Mouse (Mus musculus): ENCODE data around the gene 4933414I15Rik. TPM values are rescaled to one million over a fixed set of nuclear protein-coding genes. Genes with fewer than 3 reads are reported as not detected.

The 4933414I15Rik gene
- polyA plus RNA-seq (2012; fragmentation: generic; extraction: Trizol) = not detected

- no peak for TF ChIP-seq MAX (IDR thresholded peaks at IDR 0.05; ENCODE audit: low read depth)
- TF ChIP-seq REST (IDR thresholded peaks at IDR 0.05; ENCODE audit: insufficient read depth, insufficient read length) = no peak
- no peak within 1 kb of the TSS for H3K4me3 ChIP-seq
- H3ac ChIP-seq (ENCODE audit: control insufficient read depth, insufficient read length) = no peak within 1 kb of the TSS
- H3K27me3 ChIP-seq (ENCODE audit: control insufficient read depth, insufficient read depth, insufficient read length) = peaks cover 32% of the 10 kb centered on the region
- H3K4me2 ChIP-seq (ENCODE audit: low read depth) = no peak within 1 kb of the TSS
- H3K79me2 ChIP-seq (ENCODE audit: control insufficient read depth, insufficient read depth) = no peaks in the 10 kb centered on the region
- H3K36me3 ChIP-seq (ENCODE audit: control insufficient read depth, insufficient read depth) = no peaks in the 10 kb centered on the region
Observed at GRCm38 (mm10) chr11:50943506-50943905, at the start of gene 4933414I15Rik. TSS of gene 4933414I15Rik (minus strand) at chr11:50943765.

- no peaks in the 10 kb centered on the region for H3K79me2 ChIP-seq (ENCODE audit: control insufficient read depth, insufficient read depth)
- no peak for TF ChIP-seq POLR2A (IDR thresholded peaks at IDR 0.05; ENCODE audit: insufficient read length, low read depth)
- no peak for TF ChIP-seq REST (IDR thresholded peaks at IDR 0.05; ENCODE audit: insufficient read depth, insufficient read length)
- TF ChIP-seq MYOG (IDR thresholded peaks at IDR 0.05; ENCODE audit: control insufficient read depth in 1 of 3, insufficient read depth in 1 of 3, insufficient read length in 2 of 3, low read depth in 2 of 3) = no peak
- no peak for TF ChIP-seq TCF3 (IDR thresholded peaks at IDR 0.05; ENCODE audit: insufficient read length, low read depth)
- no peak for TF ChIP-seq MYOD1 (IDR thresholded peaks at IDR 0.05; ENCODE audit: control insufficient read depth in 1 of 3, insufficient read length in 2 of 3, low read depth in 2 of 3)
- TF ChIP-seq POLR2AphosphoS2 (IDR thresholded peaks at IDR 0.05; ENCODE audit: insufficient read length, low read depth) = no peak
- TF ChIP-seq TCF12 (IDR thresholded peaks at IDR 0.05; ENCODE audit: insufficient read depth, poor library complexity, severe bottlenecking) = no peak
- TF ChIP-seq CEBPB (IDR thresholded peaks at IDR 0.05; ENCODE audit: insufficient read depth, poor library complexity, severe bottlenecking) = no peak
- peaks cover 9% of the 10 kb centered on the region for H3K27me3 ChIP-seq (ENCODE audit: control insufficient read depth, insufficient read depth, insufficient read length)
- H3ac ChIP-seq (ENCODE audit: control insufficient read depth, insufficient read length) = no peak within 1 kb of the TSS
- H3K4me2 ChIP-seq (ENCODE audit: low read depth) = no peak within 1 kb of the TSS
- H3K4me3 ChIP-seq = no peak within 1 kb of the TSS
- H3K36me3 ChIP-seq (ENCODE audit: control insufficient read depth, insufficient read depth) = no peaks in the 10 kb centered on the region
Observed at GRCm38 (mm10) chr11:50981667-50982066, 38.1 kb upstream of the 4933414I15Rik start, which contains the start of gene Olfr1377. TSS of gene Olfr1377 (plus strand) at chr11:50981967.

- TF ChIP-seq POLR2AphosphoS2 (IDR thresholded peaks at IDR 0.05; ENCODE audit: insufficient read length, low read depth) (no peak), MYOG (IDR thresholded peaks at IDR 0.05; ENCODE audit: control insufficient read depth in 1 of 3, insufficient read depth in 1 of 3, insufficient read length in 2 of 3, low read depth in 2 of 3) (no peak), POLR2A (IDR thresholded peaks at IDR 0.05; ENCODE audit: insufficient read length, low read depth) (no peak)
Observed at GRCm38 (mm10) chr11:50977216-50977615, 33.7 kb upstream of the 4933414I15Rik start.

GRCm38 (mm10) chr11:50966230-50966629, 22.7 kb upstream of the 4933414I15Rik start, which contains the start of gene Olfr1378:
TSS of gene Olfr1378 (plus strand) at chr11:50966530.
- no peaks in the 10 kb centered on the region for H3K36me3 ChIP-seq (ENCODE audit: control insufficient read depth, insufficient read depth)
- no peak within 1 kb of the TSS for H3K4me2 ChIP-seq (ENCODE audit: low read depth)
- H3K27me3 ChIP-seq (ENCODE audit: control insufficient read depth, insufficient read depth, insufficient read length) = peaks cover 15% of the 10 kb centered on the region
- no peaks in the 10 kb centered on the region for H3K79me2 ChIP-seq (ENCODE audit: control insufficient read depth, insufficient read depth)
- H3K4me3 ChIP-seq = no peak within 1 kb of the TSS
- no peak for TF ChIP-seq CEBPB (IDR thresholded peaks at IDR 0.05; ENCODE audit: insufficient read depth, poor library complexity, severe bottlenecking)
- no peak for TF ChIP-seq MYOG (IDR thresholded peaks at IDR 0.05; ENCODE audit: control insufficient read depth in 1 of 3, insufficient read depth in 1 of 3, insufficient read length in 2 of 3, low read depth in 2 of 3)
- TF ChIP-seq TCF12 (IDR thresholded peaks at IDR 0.05; ENCODE audit: insufficient read depth, poor library complexity, severe bottlenecking) = no peak
- no peak for TF ChIP-seq MAX (IDR thresholded peaks at IDR 0.05; ENCODE audit: low read depth)
- no peak for TF ChIP-seq POLR2A (IDR thresholded peaks at IDR 0.05; ENCODE audit: insufficient read length, low read depth)
- no peak for TF ChIP-seq SRF (IDR thresholded peaks at IDR 0.05; ENCODE audit: control insufficient read depth, insufficient read length, low read depth)
- no peak for TF ChIP-seq USF1 (IDR thresholded peaks at IDR 0.05; ENCODE audit: low read depth)
- TF ChIP-seq POLR2AphosphoS2 (IDR thresholded peaks at IDR 0.05; ENCODE audit: insufficient read length, low read depth) = no peak
- TF ChIP-seq E2F4 (IDR thresholded peaks at IDR 0.05; ENCODE audit: insufficient read depth) = no peak
- TF ChIP-seq REST (IDR thresholded peaks at IDR 0.05; ENCODE audit: insufficient read depth, insufficient read length) = no peak
- no peak for TF ChIP-seq TCF3 (IDR thresholded peaks at IDR 0.05; ENCODE audit: insufficient read length, low read depth)
- TF ChIP-seq MYOD1 (IDR thresholded peaks at IDR 0.05; ENCODE audit: control insufficient read depth in 1 of 3, insufficient read length in 2 of 3, low read depth in 2 of 3) = no peak
- H3ac ChIP-seq (ENCODE audit: control insufficient read depth, insufficient read length) = no peak within 1 kb of the TSS

More at GRCm38 (mm10) chr11:50977216-50977615, 33.7 kb upstream of the 4933414I15Rik start:
- Histone ChIP-seq H3K4me2 (ENCODE audit: low read depth) (no peak overlapping the region), H3K36me3 (ENCODE audit: control insufficient read depth, insufficient read depth) (no peaks in the 10 kb centered on the region), H3K4me3 (no peak overlapping the region), H3K27me3 (ENCODE audit: control insufficient read depth, insufficient read depth, insufficient read length) (peaks cover 9% of the 10 kb centered on the region), H3K79me2 (ENCODE audit: control insufficient read depth, insufficient read depth) (no peaks in the 10 kb centered on the region), H3ac (ENCODE audit: control insufficient read depth, insufficient read length) (no peak overlapping the region)

- no peaks in the 10 kb centered on the region for H3K79me2 ChIP-seq (ENCODE audit: control insufficient read depth, insufficient read depth)
- TF ChIP-seq TCF3 (IDR thresholded peaks at IDR 0.05; ENCODE audit: insufficient read length, low read depth) (no peak), POLR2A (IDR thresholded peaks at IDR 0.05; ENCODE audit: insufficient read length, low read depth) (no peak), SRF (IDR thresholded peaks at IDR 0.05; ENCODE audit: control insufficient read depth, insufficient read length, low read depth) (no peak), USF1 (IDR thresholded peaks at IDR 0.05; ENCODE audit: low read depth) (no peak), CEBPB (IDR thresholded peaks at IDR 0.05; ENCODE audit: insufficient read depth, poor library complexity, severe bottlenecking) (no peak), MYOD1 (IDR thresholded peaks at IDR 0.05; ENCODE audit: control insufficient read depth in 1 of 3, insufficient read length in 2 of 3, low read depth in 2 of 3) (no peak), MAX (IDR thresholded peaks at IDR 0.05; ENCODE audit: low read depth) (no peak), MYOG (IDR thresholded peaks at IDR 0.05; ENCODE audit: control insufficient read depth in 1 of 3, insufficient read depth in 1 of 3, insufficient read length in 2 of 3, low read depth in 2 of 3) (no peak), REST (IDR thresholded peaks at IDR 0.05; ENCODE audit: insufficient read depth, insufficient read length) (no peak), POLR2AphosphoS2 (IDR thresholded peaks at IDR 0.05; ENCODE audit: insufficient read length, low read depth) (no peak), E2F4 (IDR thresholded peaks at IDR 0.05; ENCODE audit: insufficient read depth) (no peak)
- peaks cover 15% of the 10 kb centered on the region for H3K27me3 ChIP-seq (ENCODE audit: control insufficient read depth, insufficient read depth, insufficient read length)
- no peak overlapping the region for H3K4me3 ChIP-seq
- no peak overlapping the region for H3K4me2 ChIP-seq (ENCODE audit: low read depth)
- no peaks in the 10 kb centered on the region for H3K36me3 ChIP-seq (ENCODE audit: control insufficient read depth, insufficient read depth)
- no peak overlapping the region for H3ac ChIP-seq (ENCODE audit: control insufficient read depth, insufficient read length)
Observed at GRCm38 (mm10) chr11:50964886-50965285, 21.3 kb upstream of the 4933414I15Rik start.

Measured in myocyte (in vitro differentiated cells).